Mouse (Mus musculus) ovary, postnatal 36 days (tissue): Measurements from ENCODE around the gene Plcb3.
A peak's percentile ranks its signal among the peaks of the same experiment; 100 is the strongest.

Source experiments
- DNase-seq: peaks from one replicate; pipeline ENCODE4 v3.0.0; 2022; ENCODE audit warnings: low spot score, mixed read lengths

Plcb3 gene

DNA sequence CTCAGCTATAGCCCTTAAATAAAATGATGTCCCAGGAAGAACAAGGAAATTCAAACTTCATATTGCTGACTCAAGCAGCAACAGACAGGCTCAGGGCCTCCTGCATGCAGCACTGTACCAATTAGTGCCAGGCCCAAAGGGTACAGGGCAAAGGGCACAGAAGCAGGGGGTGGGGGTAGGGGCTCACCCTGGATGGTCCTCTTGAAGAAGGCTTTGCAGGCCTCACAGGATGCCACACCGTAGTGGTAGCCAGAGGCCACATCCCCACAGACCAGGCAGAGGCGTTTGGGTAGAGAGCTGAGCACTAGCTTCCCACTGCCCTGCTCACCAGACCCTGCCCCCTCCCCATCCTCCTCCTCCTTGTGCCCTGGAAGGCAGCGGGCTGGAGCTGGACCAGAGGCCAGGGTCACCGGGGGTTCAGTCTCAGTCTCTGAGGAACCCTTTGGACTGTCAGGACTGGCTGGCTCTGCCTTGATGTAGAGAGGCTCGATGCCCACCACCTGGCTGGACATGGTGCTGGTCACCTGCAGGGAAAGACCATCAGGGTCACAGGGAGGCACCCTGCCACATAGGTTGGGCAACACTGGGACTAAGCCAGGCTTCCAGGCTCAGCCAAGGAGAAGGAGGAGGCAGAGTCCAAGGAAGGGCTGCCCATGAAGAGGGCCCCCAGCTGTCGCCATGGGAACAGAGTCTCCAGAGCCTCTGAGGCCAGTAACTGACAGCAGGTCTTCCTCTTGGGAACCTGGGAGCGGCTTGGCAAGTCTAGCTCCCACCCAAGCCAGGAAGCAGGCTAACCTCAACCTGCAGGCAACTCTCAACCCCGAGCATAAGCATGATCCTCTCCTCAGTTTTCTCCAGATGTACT, 56.2 kb downstream of the Plcb3 start:
- DNase-seq, result peak; percentile 55

- no peak for DNase-seq
Measured at GRCm38 (mm10) chr19:6919431-6919830, 56.8 kb downstream of the Plcb3 start.

GRCm38 (mm10) chr19:6918321-6918720, 57.9 kb downstream of the Plcb3 start:
- DNase-seq, result no peak

DNA sequence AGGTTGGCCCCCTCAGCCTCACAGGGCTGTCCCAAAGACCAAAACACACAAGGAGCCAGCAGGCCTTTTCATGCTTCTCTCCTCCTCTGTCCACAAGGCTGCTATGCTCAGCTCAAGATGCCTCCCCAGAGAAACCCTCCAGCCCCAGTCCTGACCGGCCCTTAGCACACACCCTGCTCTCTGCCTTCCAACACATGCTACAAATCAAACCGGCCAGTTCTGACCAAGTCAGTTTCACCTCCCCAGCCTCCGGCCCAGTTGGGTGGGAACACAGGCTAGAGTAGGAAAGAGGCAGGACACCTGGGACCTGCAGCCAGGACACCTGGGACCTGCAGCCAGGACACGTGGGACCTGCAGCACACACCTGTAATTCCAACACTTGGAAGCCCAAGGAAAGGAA, 59.8 kb downstream of the Plcb3 start:
- no peak for DNase-seq

DNA sequence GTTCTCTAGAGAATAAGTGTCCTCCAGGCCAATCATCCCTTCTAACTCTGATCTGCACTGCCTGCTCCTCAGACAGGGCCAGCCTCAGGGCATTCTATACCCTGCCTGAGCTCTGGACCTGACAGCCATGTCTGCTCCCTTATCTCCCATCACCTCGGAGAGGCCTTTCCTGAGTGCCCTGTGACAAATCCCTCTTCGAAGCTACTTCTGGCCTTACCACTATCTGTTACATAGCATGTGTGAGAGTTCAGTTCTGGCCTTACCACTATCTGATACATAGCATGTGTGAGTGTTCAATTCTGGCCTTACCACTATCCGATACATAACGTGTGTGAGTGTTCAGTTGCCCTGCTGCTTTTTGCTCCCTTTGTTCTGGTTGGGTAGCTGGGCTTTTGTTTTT, 61.0 kb downstream of the Plcb3 start:
- no peak for DNase-seq

DNA sequence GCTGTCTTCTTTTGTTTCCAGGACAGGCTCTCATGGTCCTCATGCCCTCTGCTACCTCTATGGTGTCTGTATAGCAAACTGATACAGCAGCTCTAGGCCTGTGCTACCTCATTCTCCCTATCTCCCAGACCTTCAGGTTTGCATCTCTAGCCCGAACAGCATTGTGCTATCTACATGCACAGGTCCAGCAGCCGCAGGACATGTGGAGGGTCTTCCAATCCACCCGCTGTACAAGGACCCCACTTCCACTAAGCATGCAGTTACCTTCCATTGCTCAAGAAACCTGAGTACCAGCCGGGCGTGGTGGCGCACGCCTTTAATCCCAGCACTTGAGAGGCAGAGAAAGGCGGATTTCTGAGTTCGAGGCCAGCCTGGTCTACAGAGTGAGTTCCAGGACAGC, 61.7 kb downstream of the Plcb3 start:
- DNase-seq, result no peak

- no peak for DNase-seq
Measured at GRCm38 (mm10) chr19:6913991-6914390, 62.3 kb downstream of the Plcb3 start.

DNA sequence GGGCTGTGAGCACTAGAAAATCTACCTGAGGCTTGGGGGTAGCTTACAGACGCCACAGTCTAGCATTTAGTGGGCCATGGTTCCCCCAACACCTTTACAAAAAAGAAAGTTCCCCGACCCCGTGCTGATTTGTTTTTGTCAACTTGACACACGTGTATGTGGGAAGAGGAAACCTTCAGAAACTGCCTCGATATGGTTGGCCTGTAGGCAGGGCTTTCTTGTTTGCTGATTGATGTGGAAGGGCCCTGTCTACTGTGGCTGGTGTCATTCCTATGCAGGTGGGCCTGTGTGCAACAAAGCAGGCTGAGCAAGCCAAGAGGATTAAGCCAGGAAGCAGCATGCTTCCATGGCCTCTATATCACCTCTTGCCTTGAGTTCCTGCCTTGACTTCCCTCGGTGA, 63.2 kb downstream of the Plcb3 start:
- DNase-seq, result no peak

DNA sequence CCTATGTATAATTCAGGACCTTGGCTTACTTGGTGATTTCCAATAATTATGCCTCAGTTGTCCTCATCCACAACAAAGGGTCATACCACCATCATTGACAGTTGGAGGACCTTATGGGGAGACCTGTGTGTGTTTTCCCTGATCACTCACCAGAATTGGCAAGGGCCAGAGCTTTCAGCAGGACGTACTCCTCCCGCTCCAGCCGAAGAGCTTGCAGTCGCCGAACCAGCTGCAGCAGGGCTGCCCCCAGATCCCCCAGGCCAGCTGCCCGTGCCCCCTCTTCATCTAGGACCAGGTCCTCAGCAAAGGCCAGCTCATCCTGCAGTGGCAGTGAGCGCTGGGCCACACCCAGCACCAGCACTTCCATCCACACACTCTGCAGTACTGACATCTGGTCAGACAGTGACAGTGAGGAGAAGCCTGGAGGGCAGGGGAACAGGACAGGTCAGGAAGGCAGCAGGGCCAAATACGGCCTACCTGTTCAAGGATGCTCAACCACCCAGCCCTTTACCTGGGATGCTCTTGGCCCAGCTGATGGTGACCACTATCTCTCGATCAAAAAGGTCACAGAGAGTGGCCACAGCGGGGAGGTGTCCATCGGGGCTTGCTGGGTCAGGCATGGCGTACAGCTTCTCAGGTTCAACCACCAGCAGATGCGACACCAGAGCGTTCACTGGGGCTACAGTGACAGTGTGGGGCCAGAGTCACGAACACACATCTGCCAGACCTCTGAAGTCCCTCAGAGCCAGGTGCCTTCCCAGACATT, 63.9 kb downstream of the Plcb3 start:
- no peak for DNase-seq

DNA sequence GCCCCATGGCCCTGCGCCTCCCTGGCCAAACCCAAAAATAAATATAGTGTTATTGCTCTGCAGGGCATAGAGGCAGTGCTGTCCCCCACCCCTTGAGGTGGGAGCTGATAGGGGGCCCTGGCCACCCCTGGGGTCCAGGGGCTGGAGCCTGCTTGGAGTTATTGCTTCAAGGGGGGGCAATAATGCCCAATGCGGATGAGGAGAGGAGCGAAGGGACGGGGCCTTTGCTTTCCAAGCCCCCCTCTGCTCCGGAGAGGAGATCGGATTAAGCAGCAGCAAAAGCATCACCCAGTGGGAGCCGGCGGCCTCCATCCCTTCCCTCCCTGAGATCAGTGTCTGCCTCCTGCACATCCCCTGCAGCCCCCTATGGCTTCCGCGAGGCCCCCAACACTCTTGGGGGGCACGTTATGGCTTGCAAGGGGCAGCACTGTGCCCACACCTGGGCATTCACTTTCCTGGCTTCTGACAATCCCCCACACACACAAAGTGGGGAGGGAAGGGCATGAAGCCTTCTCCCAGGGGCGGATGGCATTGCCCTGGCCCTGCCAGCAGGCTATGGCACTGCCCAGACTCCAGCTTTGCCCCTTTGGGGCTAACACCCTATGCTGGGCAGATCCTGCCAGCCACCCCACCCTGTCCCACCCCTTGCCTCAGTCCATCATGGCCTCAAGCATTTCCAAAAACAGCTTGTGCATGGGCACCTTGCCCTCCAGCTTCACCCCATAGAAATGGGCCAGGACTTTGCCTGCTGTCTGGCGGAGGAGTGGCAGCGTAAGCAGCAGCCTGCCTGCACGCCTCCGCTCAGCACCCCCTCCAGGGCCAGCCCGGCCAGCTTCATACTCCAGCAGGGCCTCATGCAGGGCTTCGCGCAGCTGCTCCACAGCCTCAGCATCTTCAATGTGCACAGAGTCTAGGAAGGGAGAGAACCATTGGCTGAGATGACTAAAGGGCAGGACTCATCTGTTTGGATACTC, 64.9 kb downstream of the Plcb3 start:
- DNase-seq, result no peak

- DNase-seq, result peak; percentile 52
Measured at GRCm38 (mm10) chr19:6910306-6910705, 66.0 kb downstream of the Plcb3 start.

- DNase-seq, result peak; percentile 88
Measured at GRCm38 (mm10) chr19:6909507-6910289, 66.6 kb downstream of the Plcb3 start, which contains the start of the genes Trmt112 and Prdx5. Gene Trmt112 (plus strand): TSS chr19:6909698. Gene Prdx5 (minus strand): TSS chr19:6910106.

GRCm38 (mm10) chr19:6909021-6909420, 67.2 kb downstream of the Plcb3 start:
- no peak for DNase-seq

GRCm38 (mm10) chr19:6907811-6908540, 68.3 kb downstream of the Plcb3 start:
- no peak for DNase-seq

- DNase-seq, result no peak
Measured at GRCm38 (mm10) chr19:6907094-6907493, 69.2 kb downstream of the Plcb3 start.

GRCm38 (mm10) chr19:6906199-6906598, 70.1 kb downstream of the Plcb3 start:
- no peak for DNase-seq

- DNase-seq, result no peak
Measured at GRCm38 (mm10) chr19:6905498-6906159, 70.6 kb downstream of the Plcb3 start.

DNA sequence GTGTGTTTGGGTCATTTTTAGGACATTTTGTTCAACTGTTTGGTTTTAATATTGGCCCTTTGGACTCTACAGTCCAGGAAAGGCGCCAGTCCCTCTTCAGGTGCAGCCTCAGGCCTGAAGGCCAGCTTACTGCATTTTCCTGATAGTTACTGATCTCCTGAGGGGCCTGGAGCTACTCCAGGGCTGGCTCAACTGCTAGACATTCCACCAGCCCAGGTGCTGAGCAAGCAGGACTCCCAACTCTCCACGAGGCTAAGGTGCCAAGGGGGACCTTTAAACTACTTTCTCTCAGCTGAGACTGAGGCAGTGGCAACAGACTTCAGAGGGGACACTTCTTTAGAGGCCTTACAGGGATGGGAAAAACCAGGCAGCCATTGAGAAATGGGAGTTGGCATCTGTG, 71.4 kb downstream of the Plcb3 start:
- no peak for DNase-seq

GRCm38 (mm10) chr19:6903031-6903430, 73.2 kb downstream of the Plcb3 start:
- DNase-seq, result no peak
